Mouse (Mus musculus) small intestine, adult 2 months (tissue): Measurements from ENCODE around the gene Vps13d. TPM values are rescaled to one million over a fixed set of nuclear protein-coding genes. Genes with fewer than 3 reads are reported as not detected.

Experiments
- H3K27ac ChIP-seq: fragments of 200-500 bp; 2 replicates; pipeline ENCODE4 v1.5.1; 2012; ENCODE audit warnings: low read depth, low read length, control low read depth, inconsistent platforms; ENCODE audit not compliant: insufficient read depth
- H3K27me3 ChIP-seq: fragments of 200-500 bp; 2 replicates; pipeline ENCODE4 v1.6.1; 2012; ENCODE audit warnings: mild to moderate bottlenecking, moderate library complexity, low read length, inconsistent platforms; ENCODE audit not compliant: control insufficient read depth, insufficient read depth
- H3K36me3 ChIP-seq: fragments of 200-500 bp; 2 replicates; pipeline ENCODE4 v1.6.1; 2012; ENCODE audit warnings: mild to moderate bottlenecking, low read length, control low read depth, inconsistent platforms; ENCODE audit not compliant: control insufficient read depth, insufficient read depth
- H3K4me1 ChIP-seq: fragments of 200-500 bp; 2 replicates; pipeline ENCODE4 v1.6.1; 2012; ENCODE audit warnings: low read length, inconsistent platforms, mixed read lengths; ENCODE audit not compliant: control insufficient read depth, insufficient read depth, insufficient read length
- H3K4me3 ChIP-seq: fragments of 200-500 bp; 2 replicates; pipeline ENCODE4 v1.5.1; 2012; ENCODE audit warnings: low read depth, mild to moderate bottlenecking, control low read depth, inconsistent platforms, low read length, moderate library complexity
- CTCF ChIP-seq: fragments of 200-500 bp; IDR thresholded peaks from 2 replicates; pipeline ENCODE4 v1.5.1; 2012; ENCODE audit warnings: low read depth, mild to moderate bottlenecking, control low read depth, inconsistent platforms, low read length, moderate library complexity, mixed read lengths; ENCODE audit not compliant: insufficient replicate concordance, insufficient read length; ENCODE audit errors: extremely low read depth
- POLR2A ChIP-seq: fragments of 200-500 bp; IDR thresholded peaks from 2 replicates; pipeline ENCODE4 v1.6.1; 2012; ENCODE audit warnings: low read depth, mild to moderate bottlenecking, control low read depth, inconsistent platforms, low read length, moderate library complexity
- WGBS: fragments of 180-500 bp; shearing (Covaris S2); methylation state at CpG from one replicate; pipeline ENCODE4 v1.1.7; 2018; 5-methylcytosine and 5-hydroxymethylcytosine counted together
- polyA plus RNA-seq: library from polyadenylated mRNA; depleted of rRNA; stranded (reverse); fragments of >200 nt; gene quantifications from 2 replicates; pipeline ENCODE4 v1.2.3, GENCODE M21; 2012

Gene Vps13d
- polyA plus RNA-seq, 1 experiment, result 11.9 TPM

DNA sequence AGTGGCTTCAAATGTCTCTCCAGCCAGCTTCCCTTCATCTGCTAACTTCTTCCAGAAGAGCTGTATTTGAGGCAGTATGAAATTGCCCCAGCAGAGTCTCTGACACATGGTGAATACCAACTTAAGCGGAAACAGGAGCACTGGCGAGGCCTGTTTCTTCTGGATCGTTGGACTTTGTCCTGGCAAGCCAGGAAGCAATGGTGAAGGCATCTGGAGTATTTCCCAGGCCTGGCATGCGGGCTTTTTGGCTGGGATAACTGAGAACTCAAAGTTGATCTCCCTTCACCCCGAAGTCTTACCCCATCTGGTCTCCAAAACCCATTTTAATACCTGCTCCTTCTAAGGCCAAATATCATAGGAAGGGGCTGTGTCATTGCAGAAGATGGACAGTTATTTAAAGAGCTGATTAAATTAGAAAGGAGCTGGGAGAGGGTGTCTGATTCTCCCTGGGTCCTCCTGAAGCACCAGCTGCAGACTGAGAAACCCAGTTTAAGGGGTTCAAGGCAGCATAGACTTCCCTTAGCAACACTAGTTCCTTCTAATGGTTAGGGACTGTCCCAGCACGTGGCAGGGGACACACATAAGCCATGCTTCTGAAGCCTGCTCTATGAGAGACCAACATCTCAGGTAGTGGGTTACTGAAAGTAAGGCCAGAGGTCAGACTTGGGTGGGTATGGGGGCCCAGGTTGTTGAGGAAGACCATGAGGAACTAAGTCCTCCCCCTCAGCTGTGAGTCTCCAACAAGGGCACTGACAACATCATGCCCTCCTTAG is 221.7 kb downstream of the Vps13d start:
- Histone ChIP-seq H3K4me1 (peaks cover 8% of the 10 kb centered on the region), H3K36me3 (peaks cover 17% of the 10 kb centered on the region), H3K27ac (no peak overlapping the region), H3K4me3 (no peak overlapping the region), H3K27me3 (no peaks in the 10 kb centered on the region)
- TF ChIP-seq POLR2A (no peak), CTCF (no peak)
- 28% methylated on average over 6 of the region's 6 CpGs for WGBS

DNA sequence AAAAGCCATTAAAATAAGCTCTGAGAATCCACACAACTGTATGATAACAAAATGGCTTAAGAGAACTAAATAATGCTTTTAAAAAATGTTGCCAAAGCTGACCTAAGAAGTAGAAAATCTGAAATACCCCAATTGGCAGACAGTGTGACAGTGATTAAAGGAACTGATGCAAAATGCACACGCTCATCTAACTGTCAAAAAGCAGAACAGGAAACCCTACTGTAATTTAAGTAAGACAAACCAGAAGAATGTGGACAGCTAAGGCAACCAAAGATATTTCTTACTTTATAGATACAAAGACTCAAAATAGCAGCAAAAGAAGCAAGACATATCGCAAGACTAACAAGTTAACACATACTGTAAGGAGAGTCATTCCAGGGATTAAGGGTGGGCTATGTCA is 223.8 kb downstream of the Vps13d start:
- TF ChIP-seq CTCF, result no peak
- no peak for TF ChIP-seq POLR2A

DNA sequence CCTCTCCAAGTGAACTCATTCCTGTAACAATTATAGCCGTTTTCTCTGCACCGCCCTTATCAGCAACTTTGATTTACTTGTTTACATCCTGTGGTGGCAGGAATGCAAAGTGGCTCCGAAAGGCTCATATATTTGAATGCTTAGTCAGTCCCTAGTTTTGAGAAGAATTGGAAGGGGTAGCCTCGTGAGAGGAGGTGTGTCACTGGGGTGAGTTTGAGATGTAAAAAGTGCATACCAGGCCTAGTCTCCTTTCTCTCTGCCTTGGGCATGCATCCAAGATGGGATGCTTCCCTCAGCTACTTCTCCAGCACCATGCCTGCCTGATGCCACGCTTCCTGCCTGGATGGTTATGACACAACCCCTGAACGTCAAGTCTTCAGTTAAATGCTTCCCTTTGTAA is 225.8 kb downstream of the Vps13d start:
- TF ChIP-seq CTCF (no peak), POLR2A (no peak)
- peaks cover 8% of the 10 kb centered on the region; the same call in 1 of the 2 replicates for H3K4me1 ChIP-seq
- H3K4me3 ChIP-seq, result no peak overlapping the region
- no peak overlapping the region for H3K27ac ChIP-seq
- no peaks in the 10 kb centered on the region for H3K27me3 ChIP-seq
- WGBS, result 45% methylated on average over 6 of the region's 6 CpGs
- peaks cover 7% of the 10 kb centered on the region for H3K36me3 ChIP-seq

More for the DNA sequence above, 223.8 kb downstream of the Vps13d start:
- peaks cover 14% of the 10 kb centered on the region for H3K36me3 ChIP-seq
- H3K4me3 ChIP-seq, result no peak overlapping the region
- H3K27ac ChIP-seq, result no peak overlapping the region
- H3K4me1 ChIP-seq, result peaks cover 8% of the 10 kb centered on the region
- no peaks in the 10 kb centered on the region for H3K27me3 ChIP-seq
- 92% methylated on average over 2 of the region's 2 CpGs for whole genome bisulfite sequencing

DNA sequence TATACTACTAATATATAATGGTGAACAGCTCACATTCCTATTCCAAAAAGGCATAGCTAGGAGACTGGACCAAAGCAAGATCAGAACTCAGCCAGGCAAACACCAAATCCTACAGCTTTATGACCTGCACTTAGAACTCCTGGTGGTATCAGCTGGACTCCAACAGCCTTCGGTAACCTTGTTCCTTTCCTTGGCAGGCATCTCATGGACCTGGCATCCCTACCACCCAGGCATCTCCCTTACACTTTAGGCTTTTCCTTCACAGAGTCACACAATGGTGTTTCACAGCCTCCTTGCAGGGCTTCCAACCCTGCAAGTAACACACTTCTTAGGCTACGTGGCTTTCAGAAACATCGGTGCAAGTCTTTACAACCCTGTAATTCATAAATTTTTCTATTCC is 226.4 kb downstream of the Vps13d start:
- Histone ChIP-seq H3K4me3 (no peak overlapping the region), H3K27ac (no peak overlapping the region), H3K4me1 (peaks cover 6% of the 10 kb centered on the region; the same call in 1 of the 2 replicates), H3K36me3 (peaks cover 7% of the 10 kb centered on the region), H3K27me3 (no peaks in the 10 kb centered on the region)
- TF ChIP-seq POLR2A (no peak), CTCF (no peak)
- WGBS, result 82% methylated on average over 3 of the region's 3 CpGs

GRCm38 (mm10) chr4:144965255-144965654 is 229.6 kb downstream of the Vps13d start:
- peaks cover 11% of the 10 kb centered on the region; the same call in 1 of the 2 replicates for H3K4me1 ChIP-seq
- H3K4me3 ChIP-seq, result no peak overlapping the region
- H3K27me3 ChIP-seq, result no peaks in the 10 kb centered on the region
- no peak overlapping the region for H3K27ac ChIP-seq
- WGBS, result 57% methylated on average over 2 of the region's 2 CpGs
- no peak for TF ChIP-seq CTCF
- TF ChIP-seq POLR2A, result no peak
- H3K36me3 ChIP-seq, result peaks cover 4% of the 10 kb centered on the region

GRCm38 (mm10) chr4:144961696-144962095 is 233.1 kb downstream of the Vps13d start:
- H3K27me3 ChIP-seq, result no peaks in the 10 kb centered on the region
- H3K36me3 ChIP-seq, result no peaks in the 10 kb centered on the region
- no peak overlapping the region for H3K27ac ChIP-seq
- TF ChIP-seq CTCF, result no peak
- no peak for TF ChIP-seq POLR2A
- no peak overlapping the region for H3K4me3 ChIP-seq
- 19% methylated on average over 3 of the region's 3 CpGs for WGBS
- peaks cover 21% of the 10 kb centered on the region; the same call in 1 of the 2 replicates for H3K4me1 ChIP-seq

DNA sequence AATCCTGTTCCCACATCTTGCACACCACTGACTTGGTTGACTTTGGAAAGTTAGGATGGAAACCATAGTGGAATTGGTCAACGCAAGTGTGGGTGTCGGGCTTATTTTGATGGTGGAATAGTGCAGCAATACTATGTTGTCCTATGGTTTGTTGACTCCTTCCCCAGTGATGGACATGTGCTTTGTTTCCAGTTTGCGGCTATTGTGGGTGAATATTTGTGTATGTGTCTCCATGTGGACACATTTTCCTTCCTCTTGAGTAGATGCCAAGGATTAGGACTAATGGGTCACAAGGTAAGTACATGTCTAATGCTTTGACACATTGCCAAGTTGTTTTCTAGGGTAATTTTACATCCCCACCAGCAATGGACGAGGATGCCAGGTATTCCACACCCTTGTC is 233.6 kb downstream of the Vps13d start:
- Histone ChIP-seq H3K27ac (peak overlapping the region; percentile 67), H3K4me3 (no peak overlapping the region), H3K36me3 (no peaks in the 10 kb centered on the region), H3K27me3 (no peaks in the 10 kb centered on the region), H3K4me1 (peaks cover 21% of the 10 kb centered on the region; the same call in 1 of the 2 replicates)
- TF ChIP-seq POLR2A, result no peak
- no peak for TF ChIP-seq CTCF
- WGBS, result 54% methylated on average over 4 of the region's 4 CpGs
